Mouse (Mus musculus) heart, adult 9 months (tissue): Measurements from ENCODE around the gene Dppa3.

ENCODE experiments used
- DNase-seq, 2 experiments: peaks; one replicate each; pipeline ENCODE4 v3.0.0; 2022; ENCODE audit warnings: low spot score in 2 of 2

The Dppa3 gene

DNA sequence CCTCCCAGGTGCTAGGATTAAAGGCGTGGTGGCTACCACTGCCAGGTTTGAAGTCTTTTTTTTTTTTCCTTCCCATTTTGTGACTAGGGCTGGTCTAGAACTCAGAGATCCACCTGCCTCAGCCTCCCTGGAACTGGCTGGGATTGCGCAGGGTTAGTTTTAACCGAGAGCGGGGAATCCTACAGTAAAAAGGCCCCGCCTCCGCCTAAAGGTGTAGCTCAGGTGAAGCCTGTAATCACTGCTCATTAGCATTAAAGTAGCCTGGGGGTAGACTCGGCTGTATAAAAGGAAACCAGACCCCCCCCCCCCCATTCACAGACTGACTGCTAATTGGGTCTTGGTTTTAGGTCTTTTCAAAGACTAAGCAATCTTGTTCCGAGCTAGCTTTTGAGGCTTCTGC, at the start of gene Dppa3:
Dppa3 (plus strand) TSS at position 301 of the 400 bp plus-strand sequence.
- no peak for DNase-seq

- DNase-seq, result no peak
These were observed 49.2 kb upstream of the Dppa3 start for GRCm38 (mm10) chr6:122577030-122577429.

DNA sequence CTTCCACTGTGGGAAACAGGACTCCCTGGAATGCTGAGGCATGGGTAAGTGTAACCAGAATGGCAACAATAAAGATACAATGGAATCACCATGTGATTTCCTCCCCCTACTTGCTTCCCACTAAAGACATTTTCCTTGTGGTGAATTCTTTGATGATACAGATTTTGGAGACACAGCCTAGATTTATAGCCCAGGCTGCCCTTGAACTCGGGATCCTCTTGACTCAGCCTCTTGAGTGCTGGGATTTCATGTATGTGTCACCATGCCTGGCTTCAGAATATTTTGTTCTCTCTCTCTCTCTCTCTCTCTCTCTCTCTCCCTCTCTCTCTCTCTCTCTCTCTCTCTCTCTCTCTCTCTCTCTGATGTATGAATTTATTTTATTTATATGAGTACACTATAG, 47.1 kb upstream of the Dppa3 start:
- DNase-seq, result no peak

- no peak for DNase-seq
These were observed 35.0 kb upstream of the Dppa3 start for GRCm38 (mm10) chr6:122591027-122591758.

DNA sequence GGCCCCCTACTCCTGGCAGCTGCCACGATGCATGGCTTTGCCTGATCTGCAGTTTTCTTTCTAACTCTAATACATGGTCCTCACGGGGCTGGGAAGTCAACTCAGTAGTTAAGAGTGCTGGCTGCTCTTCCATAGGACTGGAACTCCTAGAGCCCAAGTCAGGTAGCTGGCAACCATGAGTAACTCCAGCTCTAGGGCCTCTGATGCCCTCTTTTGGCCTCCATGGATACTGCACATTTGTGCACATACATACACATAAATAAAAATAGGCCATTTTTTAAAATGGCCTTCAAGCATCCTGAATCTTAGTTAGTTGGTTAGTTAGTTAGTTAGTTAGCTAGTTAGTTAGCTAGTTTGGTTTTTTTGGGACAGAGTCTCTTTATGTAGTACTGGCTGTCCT, 33.3 kb upstream of the Dppa3 start:
- no peak for DNase-seq

- DNase-seq, result peak; percentile 30 to 48
These were observed 30.6 kb upstream of the Dppa3 start for GRCm38 (mm10) chr6:122595637-122596036.

DNA sequence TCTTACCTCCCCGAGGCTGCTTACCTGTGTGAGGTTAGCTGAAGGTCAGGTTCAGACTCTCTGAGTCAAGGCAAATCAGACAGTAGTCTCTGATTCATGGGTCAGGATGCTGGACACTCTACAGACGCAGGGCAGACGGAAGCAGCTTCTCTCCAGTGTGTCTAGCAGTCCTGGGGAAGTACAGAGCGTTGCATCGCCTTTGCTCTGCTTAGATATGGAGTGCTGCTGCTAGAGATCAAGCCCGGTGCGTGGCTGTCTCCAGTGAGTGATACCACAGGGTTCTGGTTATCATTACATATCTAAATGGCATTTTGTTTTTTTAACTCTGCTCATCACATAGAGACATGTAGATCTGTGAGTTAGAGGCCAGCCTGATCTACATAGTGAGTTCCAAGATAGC, 29.6 kb upstream of the Dppa3 start:
- DNase-seq, result no peak

GRCm38 (mm10) chr6:122598014-122598413, 28.2 kb upstream of the Dppa3 start:
- peak in 1 of 2 experiments; percentile 35 for DNase-seq

DNA sequence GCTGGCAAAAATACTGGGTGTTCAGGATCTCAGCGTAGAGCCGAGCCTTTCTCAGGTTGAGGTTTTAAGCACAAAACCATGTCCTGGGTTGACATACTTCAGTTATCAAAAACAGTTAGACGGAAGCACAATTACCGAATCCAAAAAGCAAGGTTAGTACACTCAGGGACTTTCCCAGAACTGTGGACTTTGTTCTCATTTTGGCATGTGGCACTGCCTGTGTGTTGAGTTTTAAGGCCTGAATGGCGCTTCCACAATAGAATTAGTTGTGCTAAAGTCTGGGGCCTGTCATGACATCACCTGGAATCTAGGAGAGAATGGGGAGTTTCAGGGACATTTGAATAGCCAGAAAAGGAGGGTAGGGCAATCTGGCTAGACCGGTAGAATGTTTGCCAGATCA, 27.8 kb upstream of the Dppa3 start:
- DNase-seq, result peak in 1 of 2 experiments; percentile 28

- DNase-seq, result no peak
These were observed 27.0 kb upstream of the Dppa3 start for GRCm38 (mm10) chr6:122599054-122599737.

GRCm38 (mm10) chr6:122600066-122600646, 26.1 kb upstream of the Dppa3 start:
- DNase-seq, result no peak

GRCm38 (mm10) chr6:122601031-122601430, 25.2 kb upstream of the Dppa3 start:
- DNase-seq, result no peak

GRCm38 (mm10) chr6:122601615-122602014, 24.6 kb upstream of the Dppa3 start:
- DNase-seq, result no peak

DNA sequence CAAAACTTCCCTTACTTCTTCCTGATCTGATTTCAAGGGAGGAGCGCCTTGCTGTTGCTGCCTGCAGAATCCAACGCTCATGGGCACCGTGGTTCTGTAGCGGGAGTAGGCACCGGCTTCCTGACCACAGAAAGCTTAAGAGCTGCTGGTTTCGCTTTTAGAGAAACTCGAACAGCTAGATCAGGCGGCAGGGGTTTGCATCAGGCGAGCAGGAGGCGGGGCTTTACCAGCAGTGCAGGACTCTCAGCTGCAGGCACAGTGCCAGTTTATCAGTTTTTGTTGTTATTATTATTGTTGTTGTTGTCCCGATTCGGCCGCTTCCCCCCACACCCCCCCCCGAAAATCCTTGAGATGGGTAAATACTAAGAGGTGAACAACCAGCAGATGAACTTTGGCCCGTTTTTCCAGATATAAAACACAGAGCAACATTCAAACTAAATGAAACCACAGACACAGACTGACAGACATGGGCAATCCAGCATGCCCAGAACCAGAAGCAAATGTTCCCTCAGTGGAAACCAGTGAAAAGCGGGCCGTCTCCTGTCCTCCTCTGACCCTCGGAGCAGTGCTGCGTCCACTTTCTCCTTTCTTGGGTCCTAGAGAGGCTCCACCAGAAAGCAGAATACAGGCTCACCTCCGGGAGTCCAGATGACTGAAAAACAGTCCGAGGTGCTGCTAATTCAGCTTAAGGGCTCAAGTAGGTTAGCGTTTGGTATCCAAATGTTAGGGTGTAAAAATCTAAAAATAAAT, 23.8 kb upstream of the Dppa3 start, which contains the start of gene Apobec1:
Apobec1 (minus strand) TSS at position 203 of the 750 bp plus-strand sequence.
- DNase-seq, result peak; percentile 84 to 86

DNA sequence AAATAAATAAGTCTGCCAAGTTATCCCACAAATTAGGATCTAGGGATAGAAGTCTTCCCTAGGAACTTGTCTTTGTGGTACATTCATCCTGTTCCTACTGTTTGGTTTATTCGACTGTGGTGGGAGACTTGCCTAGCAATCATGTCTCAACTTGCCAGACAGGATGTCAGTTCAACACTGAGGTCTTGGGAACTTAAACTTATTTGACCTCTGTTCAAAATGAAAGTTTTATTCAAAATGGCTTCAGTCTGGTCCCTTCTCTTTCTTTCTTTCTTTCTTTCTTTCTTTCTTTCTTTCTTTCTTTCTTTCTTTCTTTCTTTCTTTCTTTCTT, 23.3 kb upstream of the Dppa3 start:
- peak in 1 of 2 experiments; percentile 44 for DNase-seq

DNA sequence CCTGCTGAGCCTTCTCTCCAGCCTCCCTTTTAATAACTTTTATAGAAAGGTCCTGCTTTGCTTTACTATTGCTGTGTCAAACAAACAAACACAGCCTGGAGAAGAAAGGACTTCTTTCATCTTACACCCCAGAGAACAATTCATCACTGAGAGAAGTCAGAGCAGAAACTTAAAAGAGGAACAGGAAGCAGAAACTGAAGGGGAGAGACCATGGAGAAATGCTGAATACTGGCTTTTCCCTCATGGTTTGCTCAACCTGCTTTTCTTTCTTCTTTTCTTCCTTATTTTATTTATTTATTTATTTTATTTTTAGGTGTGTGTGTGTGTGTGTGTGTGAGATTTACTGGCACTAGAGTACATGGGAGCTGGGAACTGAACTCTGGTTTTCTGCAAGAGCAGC, 21.9 kb upstream of the Dppa3 start:
- no peak for DNase-seq

- DNase-seq, result no peak
These were observed 20.7 kb upstream of the Dppa3 start for GRCm38 (mm10) chr6:122605483-122605882.

DNA sequence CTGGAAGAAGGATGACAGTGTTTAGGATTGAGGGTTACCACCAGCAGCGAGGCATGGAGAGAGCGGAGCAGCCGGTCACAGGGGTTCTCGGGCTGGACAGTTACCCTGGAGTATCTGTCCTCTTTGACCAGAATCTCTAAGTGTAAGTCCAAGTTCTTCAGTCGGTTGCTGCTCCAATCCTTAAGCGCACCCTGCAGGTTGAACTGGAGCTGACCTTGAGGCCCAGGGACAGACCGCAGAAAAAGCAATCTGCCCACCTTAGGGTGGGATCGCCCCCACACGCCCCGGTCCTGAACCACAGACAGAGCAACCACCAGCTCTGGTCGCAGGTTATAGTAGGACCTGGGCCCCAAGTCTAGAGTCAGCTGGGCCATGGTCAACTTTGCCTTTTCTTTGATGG, 19.5 kb upstream of the Dppa3 start:
- no peak for DNase-seq

GRCm38 (mm10) chr6:122607700-122608099, 18.5 kb upstream of the Dppa3 start:
- DNase-seq, result no peak

GRCm38 (mm10) chr6:122608434-122609376, 17.5 kb upstream of the Dppa3 start:
- DNase-seq, result no peak

DNA sequence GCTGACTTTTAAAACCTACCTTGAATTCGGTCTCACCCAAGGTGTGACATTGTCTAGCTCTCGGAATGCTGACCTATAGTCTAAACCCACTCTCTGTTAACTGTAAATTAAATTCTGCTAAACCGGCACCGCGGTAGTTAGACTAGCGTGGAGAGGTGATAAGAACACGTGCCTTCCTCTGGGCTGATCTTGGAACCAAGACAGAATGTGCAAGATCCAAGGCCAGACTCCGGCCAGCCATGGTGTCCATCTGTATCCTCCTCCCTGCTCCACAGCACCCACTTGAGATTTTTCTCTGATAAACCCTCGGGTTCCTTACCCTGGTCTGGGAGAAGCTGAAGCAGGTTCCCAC, 16.9 kb upstream of the Dppa3 start:
- DNase-seq, result no peak
